Mouse (Mus musculus): ENCODE results near the gene Ngef.

DNA sequence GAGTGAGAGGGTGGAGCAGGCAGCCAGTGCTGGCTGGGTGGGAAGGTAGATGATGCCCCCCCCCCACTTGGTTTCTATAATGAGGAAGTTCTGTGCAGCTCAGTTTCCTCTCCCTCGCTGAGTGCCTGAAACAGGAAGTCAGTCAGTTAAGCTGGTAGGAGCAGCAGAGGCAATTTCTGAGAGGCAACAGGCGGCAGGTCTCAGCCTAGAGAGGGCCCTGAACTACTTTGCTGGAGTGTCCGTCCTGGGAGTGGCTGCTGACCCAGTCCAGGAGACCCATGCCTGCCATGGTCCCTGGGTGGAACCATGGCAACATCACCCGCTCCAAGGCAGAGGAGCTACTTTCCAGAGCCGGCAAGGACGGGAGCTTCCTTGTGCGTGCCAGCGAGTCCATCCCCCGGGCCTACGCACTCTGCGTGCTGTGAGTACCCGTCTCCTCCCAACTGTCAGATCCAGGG, 46.6 kb upstream of the Ngef start, which contains the start of gene Inpp5d:
- no peak for TF ChIP-seq CTCF (IDR thresholded peaks at IDR 0.05)
- no peak for TF ChIP-seq EP300 (IDR thresholded peaks at IDR 0.05)
